Mouse (Mus musculus) MEL (cell line): ENCODE measurements around the gene Ybx2. TPM values are rescaled to one million over a fixed set of nuclear protein-coding genes. Genes with fewer than 3 reads are reported as not detected.

Experiments used
- DNase-seq: peaks from one replicate; pipeline ENCODE4 v3.0.0; 2011; ENCODE audit warnings: low read depth, low spot score
- H3K27ac ChIP-seq: 2 replicates; pipeline ENCODE4 v1.5.1; 2012; ENCODE audit warnings: low read depth, mild to moderate bottlenecking, control low read depth, low read length, moderate library complexity; ENCODE audit not compliant: control insufficient read depth
- H3K27me3 ChIP-seq, 2 experiments: fragments of 150-350 bp in 1 of 2; sonication (generic) in 1 of 2; 2 replicates each; pipeline ENCODE4 v1.6.1; 2012; ENCODE audit warnings: low read length in 2 of 2, mild to moderate bottlenecking in 2 of 2, improper control_type of control experiment in 1 of 2, moderate library complexity in 1 of 2; ENCODE audit not compliant: insufficient read depth in 2 of 2, control insufficient read depth in 1 of 2
- H3K36me3 ChIP-seq, 2 experiments: 2 replicates each; pipeline ENCODE4 v1.6.1; 2012 to 2014; ENCODE audit warnings: low read length in 2 of 2, improper control_type of control experiment in 1 of 2, inconsistent platforms in 1 of 2, mild to moderate bottlenecking in 1 of 2; ENCODE audit not compliant: insufficient read depth in 2 of 2, control insufficient read depth in 1 of 2
- H3K4me1 ChIP-seq, 2 experiments: fragments of 150-350 bp in 1 of 2; sonication (generic) in 1 of 2; 2 replicates each; pipeline ENCODE4 v1.6.1; 2012; ENCODE audit warnings: low read length in 2 of 2, improper control_type of control experiment in 1 of 2, mild to moderate bottlenecking in 1 of 2; ENCODE audit not compliant: insufficient read depth in 2 of 2, control insufficient read depth in 1 of 2
- H3K4me3 ChIP-seq, 2 experiments: fragments of 150-350 bp in 1 of 2; sonication (generic) in 1 of 2; 2 replicates each; pipeline ENCODE4 v1.5.1; 2012; ENCODE audit warnings: low read depth in 2 of 2, low read length in 2 of 2, mild to moderate bottlenecking in 2 of 2, moderate library complexity in 2 of 2, control low read depth in 1 of 2, improper control_type of control experiment in 1 of 2; ENCODE audit not compliant: control insufficient read depth in 1 of 2, insufficient read depth in 1 of 2
- H3K79me2 ChIP-seq: 2 replicates; pipeline ENCODE4 v1.6.1; 2012; ENCODE audit warnings: mild to moderate bottlenecking, low read length, moderate library complexity; ENCODE audit not compliant: control insufficient read depth, poor library complexity, insufficient read depth
- H3K9ac ChIP-seq: 2 replicates; pipeline ENCODE4 v1.6.1; 2012; ENCODE audit warnings: low read depth, mild to moderate bottlenecking, control low read depth, low read length, moderate library complexity; ENCODE audit not compliant: control insufficient read depth, poor library complexity, severe bottlenecking
- H3K9me3 ChIP-seq: fragments of 150-350 bp; sonication (generic); replicated peaks from 2 replicates; pipeline ENCODE4 v1.6.1; 2012; ENCODE audit warnings: mild to moderate bottlenecking, low read length, improper control_type of control experiment, moderate library complexity; ENCODE audit not compliant: insufficient read depth
- CHD2 ChIP-seq: IDR thresholded peaks from 2 replicates; pipeline ENCODE4 v1.6.1; 2011; ENCODE audit warnings: low read length, improper control_type of control experiment
- CTCF ChIP-seq, 3 experiments: IDR thresholded peaks in 2 of 3; conservative IDR thresholded peaks in 1 of 3; 2 replicates each; pipeline ENCODE4 v1.5.1; 2011 to 2012; ENCODE audit warnings: low read length in 3 of 3, low read depth in 2 of 3, mild to moderate bottlenecking in 2 of 3, improper control_type of control experiment in 1 of 3, inconsistent platforms in 1 of 3, mixed read lengths in 1 of 3, moderate library complexity in 1 of 3; ENCODE audit not compliant: control insufficient read depth in 1 of 3, insufficient read depth in 1 of 3, poor library complexity in 1 of 3, severe bottlenecking in 1 of 3
- E2F4 ChIP-seq: IDR thresholded peaks from 2 replicates; pipeline ENCODE4 v1.6.1; 2011; ENCODE audit warnings: low read depth, low read length, improper control_type of control experiment, borderline replicate concordance
- EP300 ChIP-seq, 2 experiments: IDR thresholded peaks; 2 replicates each; pipeline ENCODE4 v1.6.1; 2011; ENCODE audit warnings: improper control_type of control experiment in 2 of 2, low read length in 2 of 2, low read depth in 1 of 2, mild to moderate bottlenecking in 1 of 2
- ETS1 ChIP-seq: IDR thresholded peaks from 2 replicates; pipeline ENCODE4 v1.6.1; 2012; ENCODE audit warnings: low read depth, mild to moderate bottlenecking, inconsistent platforms, low read length, improper control_type of control experiment, moderate library complexity
- GABPA ChIP-seq: IDR thresholded peaks from 2 replicates; pipeline ENCODE4 v1.6.1; 2012; ENCODE audit warnings: low read depth, mild to moderate bottlenecking, inconsistent platforms, low read length, improper control_type of control experiment, moderate library complexity
- GATA1 ChIP-seq: IDR thresholded peaks from 2 replicates; pipeline ENCODE4 v1.6.1; 2011; ENCODE audit warnings: low read depth, low read length, improper control_type of control experiment
- MAX ChIP-seq: IDR thresholded peaks from 2 replicates; pipeline ENCODE4 v1.6.1; 2011; ENCODE audit warnings: low read length, improper control_type of control experiment
- MYB ChIP-seq: IDR thresholded peaks from 2 replicates; pipeline ENCODE4 v1.6.1; 2011; ENCODE audit warnings: mild to moderate bottlenecking, low read depth, low read length, improper control_type of control experiment
- NRF1 ChIP-seq: IDR thresholded peaks from 2 replicates; pipeline ENCODE4 v1.6.1; 2014; ENCODE audit warnings: low read depth, mild to moderate bottlenecking, inconsistent platforms, low read length, improper control_type of control experiment, moderate library complexity; ENCODE audit not compliant: poor library complexity, insufficient read depth, severe bottlenecking
- POLR2AphosphoS5 ChIP-seq: IDR thresholded peaks from 2 replicates; pipeline ENCODE4 v1.6.1; 2012; ENCODE audit warnings: low read depth, borderline replicate concordance, mild to moderate bottlenecking, inconsistent platforms, low read length, moderate library complexity, mixed read lengths
- RAD21 ChIP-seq: IDR thresholded peaks from 2 replicates; pipeline ENCODE4 v1.6.1; 2011; ENCODE audit warnings: mild to moderate bottlenecking, low read depth, low read length, improper control_type of control experiment
- SMC3 ChIP-seq: IDR thresholded peaks from 2 replicates; pipeline ENCODE4 v1.6.1; 2011; ENCODE audit warnings: low read depth, low read length, improper control_type of control experiment
- TAL1 ChIP-seq: IDR thresholded peaks from 2 replicates; pipeline ENCODE4 v1.6.1; 2012; ENCODE audit warnings: mild to moderate bottlenecking, inconsistent platforms, low read length, moderate library complexity, mixed read lengths
- TCF12 ChIP-seq: IDR thresholded peaks from 2 replicates; pipeline ENCODE4 v1.6.1; 2014; ENCODE audit warnings: low read depth, mild to moderate bottlenecking, inconsistent platforms, low read length, improper control_type of control experiment, moderate library complexity
- USF1 ChIP-seq: IDR thresholded peaks from 2 replicates; pipeline ENCODE4 v1.6.1; 2014; ENCODE audit warnings: low read depth, mild to moderate bottlenecking, inconsistent platforms, low read length, improper control_type of control experiment, moderate library complexity
- ZC3H11A ChIP-seq: IDR thresholded peaks from 2 replicates; pipeline ENCODE4 v1.6.1; 2012; ENCODE audit warnings: low read depth, mild to moderate bottlenecking, inconsistent platforms, low read length, improper control_type of control experiment
- ZMIZ1 ChIP-seq: IDR thresholded peaks from 2 replicates; pipeline ENCODE4 v1.6.1; 2012; ENCODE audit warnings: low read depth, mild to moderate bottlenecking, inconsistent platforms, low read length, improper control_type of control experiment, moderate library complexity
- polyA plus RNA-seq, 2 experiments: library from polyadenylated mRNA; stranded (reverse) in 1 of 2; unstranded in 1 of 2; fragments of >175 nt in 1 of 2; fragments of >200 nt in 1 of 2; gene quantifications; 2 replicates each; pipeline versions ENCODE4 v1.2.1 to v1.2.4; 2012; ENCODE audit warnings: low replicate concordance in 2 of 2, low read depth in 1 of 2; ENCODE audit not compliant: insufficient read length in 2 of 2, insufficient read depth in 1 of 2, missing spikeins in 1 of 2
- total RNA-seq: library from RNA; depleted of rRNA; stranded (reverse); fragments of 300-350 nt; gene quantifications from 2 replicates; pipeline ENCODE4 v1.2.3, GENCODE M21; 2012

Ybx2 gene
- total and polyA plus RNA-seq, 3 experiments = 0.50 to 0.92 TPM; not detected in 1

DNA sequence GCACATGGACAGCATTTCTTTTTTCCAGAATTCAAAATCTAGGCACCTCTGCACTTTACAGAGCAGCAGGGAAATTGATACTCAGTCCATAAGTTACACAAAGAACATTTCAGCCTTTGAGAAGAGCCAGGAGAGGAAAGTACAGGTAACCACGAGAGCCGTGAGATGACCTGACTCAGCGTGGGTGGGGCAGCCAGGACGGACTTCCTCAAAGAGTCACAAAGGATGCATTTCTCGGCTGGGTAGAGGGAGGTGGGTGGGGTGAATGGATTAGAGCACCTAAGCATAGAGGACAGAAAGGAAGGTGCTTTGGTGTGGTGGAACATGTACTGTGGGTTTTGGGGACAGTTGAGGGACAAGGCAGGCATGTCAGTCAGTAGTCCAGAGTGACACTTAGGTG is 26.2 kb downstream of the Ybx2 start:
- Histone ChIP-seq H3K79me2 (no peaks in the 10 kb centered on the region), H3K9me3 (no peaks in the 10 kb centered on the region), H3K9ac (no peak overlapping the region), H3K27me3 (0 out of 4 replicates have a peak, but pooled peaks cover 0 to 3% of the 10 kb centered on the region in 2 experiments), H3K27ac (no peak overlapping the region), H3K36me3 (peaks cover 0 to 2% of the 10 kb centered on the region in 2 experiments; a peak in 2 of 4 replicates), H3K4me3 (no peak overlapping the region), H3K4me1 (peaks cover 0 to 8% of the 10 kb centered on the region in 2 experiments; a peak in 3 of 4 replicates)
- TF ChIP-seq SMC3 = no peak
- DNase-seq = peak; percentile 47

DNA sequence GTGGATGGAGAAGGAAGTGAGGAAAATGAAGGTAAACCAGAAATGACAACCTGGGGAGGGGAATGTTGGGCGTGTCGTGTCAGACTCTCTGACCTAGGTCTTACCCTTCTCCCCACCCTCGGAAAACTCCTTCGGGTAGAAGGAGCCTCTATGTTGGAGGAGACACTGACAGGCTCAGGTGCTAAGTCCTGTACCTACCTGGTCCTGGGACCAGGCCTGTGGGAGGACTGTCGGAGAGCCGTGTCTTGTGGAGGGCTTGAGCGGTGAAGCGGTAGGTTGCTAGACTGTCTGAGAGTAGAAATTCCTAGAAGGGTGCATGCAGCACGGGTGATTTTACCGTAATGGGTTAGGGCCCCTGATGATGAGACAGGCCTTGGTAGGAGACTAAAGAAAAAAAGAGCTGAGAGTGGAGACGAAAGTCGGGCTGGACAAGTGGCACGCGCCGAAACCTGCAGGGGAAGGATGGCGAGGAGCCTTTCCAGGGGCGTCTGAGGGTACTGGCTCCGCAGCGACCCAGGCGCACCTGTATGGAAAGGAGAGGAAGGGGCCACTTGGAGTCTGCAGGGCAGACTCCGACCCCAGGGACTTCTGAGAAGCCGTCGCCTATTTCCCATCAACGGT is 29.2 kb downstream of the Ybx2 start, which contains the start of gene Cldn7:
Cldn7 (plus strand) TSS at position 130 of the 621 bp plus-strand sequence.
- TF ChIP-seq GABPA = no peak
- TF ChIP-seq MAX = no peak
- no peak for TF ChIP-seq TCF12
- no peak for TF ChIP-seq SMC3
- TF ChIP-seq CHD2 = no peak
- no peak for TF ChIP-seq RAD21
- TF ChIP-seq ZMIZ1 = no peak
- no peak for TF ChIP-seq TAL1
- no peak for TF ChIP-seq ETS1
- no peak for TF ChIP-seq POLR2AphosphoS5
- no peak for TF ChIP-seq MYB
- TF ChIP-seq E2F4 = no peak
- no peak for TF ChIP-seq NRF1
- TF ChIP-seq ZC3H11A = no peak
- no peak for TF ChIP-seq GATA1
- no peak for TF ChIP-seq USF1
- no peak for TF ChIP-seq EP300 (IDR thresholded peaks at IDR 0.05; ENCODE audit: low read depth in 1 of 2, low read length in 2 of 2)
- TF ChIP-seq CTCF (IDR thresholded peaks at IDR 0.05 in 2 of 3, conservative IDR thresholded peaks at IDR 0.05 in 1 of 3; ENCODE audit: control insufficient read depth in 1 of 3, insufficient read depth in 1 of 3, low read depth in 2 of 3, low read length in 3 of 3, poor library complexity in 1 of 3, severe bottlenecking in 1 of 3) = no peak
- Histone ChIP-seq H3K9ac (no peak within 1 kb of the TSS), H3K4me3 (no peak within 1 kb of the TSS), H3K27me3 (no peaks in the 10 kb centered on the region), H3K4me1 (peaks cover 0 to 10% of the 10 kb centered on the region in 2 experiments; a peak in 3 of 4 replicates), H3K9me3 (no peaks in the 10 kb centered on the region), H3K27ac (no peak within 1 kb of the TSS), H3K36me3 (peaks cover 3 to 4% of the 10 kb centered on the region in 2 experiments), H3K79me2 (no peaks in the 10 kb centered on the region)
- DNase-seq = no peak
